Mouse (Mus musculus) ES-Bruce4 (cell line): ENCODE results near the gene Mcoln3.

Experiments used
- CTCF ChIP-seq: IDR thresholded peaks from one replicate; pipeline ENCODE4 v1.8.1; 2011; ENCODE audit warnings: low read depth, low read length
- EP300 ChIP-seq: IDR thresholded peaks from 2 replicates; pipeline ENCODE4 v1.6.1; 2011; ENCODE audit warnings: low read depth, low read length; ENCODE audit not compliant: insufficient read depth

- TF ChIP-seq EP300 (no peak), CTCF (no peak)
Measured at GRCm38 (mm10) chr3:146072780-146073179, 44.5 kb upstream of the Mcoln3 start.
